Mouse (Mus musculus) spleen, adult 2 months (tissue): Measurements from ENCODE around the gene Snrpd3. TPM values are rescaled to one million over a fixed set of nuclear protein-coding genes. Genes with fewer than 3 reads are reported as not detected.
"Not testable (repeated sequence)": the region's sequence is repeated elsewhere in the genome, so short reads cannot be mapped to it uniquely, and the experiment has no call there.

Experiments
- DNase-seq, 2 experiments: peaks; one replicate each; pipeline versions ENCODE4 v3.0.0 to v3.0.0-alpha.2; 2012 to 2021; ENCODE audit warnings: low spot score in 2 of 2, low read depth in 1 of 2
- H3K27ac ChIP-seq: fragments of 200-500 bp; 2 replicates; pipeline ENCODE4 v1.5.1; 2012; ENCODE audit warnings: low read length, inconsistent platforms; ENCODE audit not compliant: insufficient read depth
- H3K27me3 ChIP-seq: fragments of 200-500 bp; 2 replicates; pipeline ENCODE4 v1.6.1; 2012; ENCODE audit warnings: mild to moderate bottlenecking, moderate library complexity, low read length, inconsistent platforms; ENCODE audit not compliant: control insufficient read depth, insufficient read depth
- H3K36me3 ChIP-seq: fragments of 200-500 bp; 2 replicates; pipeline ENCODE4 v1.6.1; 2012; ENCODE audit warnings: mild to moderate bottlenecking, low read length, inconsistent platforms; ENCODE audit not compliant: control insufficient read depth, insufficient read depth
- H3K4me1 ChIP-seq: fragments of 200-500 bp; 2 replicates; pipeline ENCODE4 v1.6.1; 2011; ENCODE audit warnings: inconsistent platforms; ENCODE audit not compliant: control insufficient read depth, insufficient read depth, insufficient read length
- H3K4me3 ChIP-seq: fragments of 200-500 bp; 2 replicates; pipeline ENCODE4 v1.5.1; 2011; ENCODE audit warnings: mild to moderate bottlenecking, inconsistent platforms; ENCODE audit not compliant: insufficient read depth, insufficient read length; ENCODE audit errors: extremely low read depth
- CTCF ChIP-seq: fragments of 200-500 bp; IDR thresholded peaks from 2 replicates; pipeline ENCODE4 v1.5.1; 2011; ENCODE audit warnings: mild to moderate bottlenecking, inconsistent platforms; ENCODE audit not compliant: insufficient read depth, insufficient read length, insufficient replicate concordance; ENCODE audit errors: extremely low read depth
- POLR2A ChIP-seq: fragments of 200-500 bp; IDR thresholded peaks from 2 replicates; pipeline ENCODE4 v1.6.1; 2011; ENCODE audit warnings: low read depth, low read length, inconsistent platforms
- WGBS: fragments of 180-500 bp; shearing (Covaris S2); methylation state at CpG from one replicate; pipeline ENCODE4 v1.1.7; 2018; 5-methylcytosine and 5-hydroxymethylcytosine counted together
- polyA plus RNA-seq: library from polyadenylated mRNA; depleted of rRNA; stranded (reverse); fragments of >200 nt; gene quantifications from 2 replicates; pipeline ENCODE4 v1.2.3, GENCODE M21; 2012

The Snrpd3 gene
- polyA plus RNA-seq, 1 experiment = 12.8 TPM

GRCm38 (mm10) chr10:75490731-75491130 lies 26.6 kb upstream of the Snrpd3 start:
- Histone ChIP-seq H3K36me3 (no peaks in the 10 kb centered on the region), H3K4me1 (peaks cover 10% of the 10 kb centered on the region; the same call in 1 of the 2 replicates), H3K27me3 (no peaks in the 10 kb centered on the region), H3K4me3 (no peak overlapping the region), H3K27ac (no peak overlapping the region)
- WGBS = 84% methylated on average over 2 of the region's 2 CpGs
- DNase-seq = no peak
- TF ChIP-seq POLR2A (no peak), CTCF (no peak)

- peak overlapping the region; percentile 50; the same call in 1 of the 2 replicates for H3K27ac ChIP-seq
- H3K36me3 ChIP-seq = no peaks in the 10 kb centered on the region
- no peaks in the 10 kb centered on the region for H3K27me3 ChIP-seq
- peaks cover 7% of the 10 kb centered on the region; the same call in 1 of the 2 replicates for H3K4me1 ChIP-seq
- whole genome bisulfite sequencing = 19% methylated on average over 3 of the region's 3 CpGs
- DNase-seq = no peak
- H3K4me3 ChIP-seq = no peak overlapping the region
- TF ChIP-seq CTCF (no peak), POLR2A (no peak)
Measured at GRCm38 (mm10) chr10:75491234-75491935, 26.0 kb upstream of the Snrpd3 start.

DNA sequence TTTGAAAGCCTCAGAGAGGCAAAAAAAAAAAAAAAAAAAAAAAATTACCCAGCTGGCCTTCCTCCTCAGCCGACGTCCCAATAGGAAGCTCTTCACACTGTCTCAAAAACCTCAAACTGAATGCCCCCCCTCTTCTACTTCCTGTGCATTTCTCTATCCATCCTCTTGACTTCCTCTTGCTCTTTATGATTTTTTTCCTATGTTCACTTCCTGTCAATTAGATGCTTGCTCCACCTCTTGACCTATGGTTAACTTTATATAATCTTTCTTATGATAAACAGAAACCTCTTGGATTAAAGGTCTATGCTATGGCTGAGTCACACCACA lies 25.5 kb upstream of the Snrpd3 start:
- Histone ChIP-seq H3K4me1 (peaks cover 7% of the 10 kb centered on the region; the same call in 1 of the 2 replicates), H3K27me3 (no peaks in the 10 kb centered on the region), H3K27ac (no peak overlapping the region), H3K4me3 (no peak overlapping the region), H3K36me3 (no peaks in the 10 kb centered on the region)
- 0% methylated on average over 2 of the region's 2 CpGs for WGBS
- TF ChIP-seq CTCF (no peak), POLR2A (no peak)
- peak in 1 of 2 experiments; percentile 41 for DNase-seq

- Histone ChIP-seq H3K36me3 (no peaks in the 10 kb centered on the region), H3K4me3 (no peak overlapping the region), H3K4me1 (peaks cover 7% of the 10 kb centered on the region; the same call in 1 of the 2 replicates), H3K27ac (no peak overlapping the region), H3K27me3 (no peaks in the 10 kb centered on the region)
- 47% methylated on average over 6 of the region's 6 CpGs for WGBS
- TF ChIP-seq CTCF (no peak), POLR2A (no peak)
- no peak for DNase-seq
Measured at GRCm38 (mm10) chr10:75495304-75495703, 22.0 kb upstream of the Snrpd3 start.

DNA sequence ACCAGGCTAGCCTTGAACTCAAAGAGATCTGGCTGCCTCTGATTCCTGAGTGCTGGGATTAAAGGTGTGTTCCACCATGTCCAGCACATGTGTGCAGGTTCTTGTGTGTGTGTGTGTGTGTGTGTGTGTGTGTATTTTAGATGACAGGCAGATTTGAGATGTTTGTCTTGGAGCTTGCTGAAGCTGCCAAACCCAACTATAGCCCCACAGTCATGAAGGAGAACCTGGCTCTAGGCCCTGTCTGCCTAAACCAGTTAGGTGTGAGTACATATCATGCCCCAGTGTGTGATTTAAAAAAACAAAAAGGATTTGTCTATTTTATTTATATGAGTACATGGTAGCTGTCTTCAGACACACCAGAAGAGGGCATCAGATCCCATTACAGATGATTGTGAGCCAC lies 21.4 kb upstream of the Snrpd3 start:
- no peak for DNase-seq
- TF ChIP-seq CTCF (no peak), POLR2A (no peak)
- Histone ChIP-seq H3K4me1 (peaks cover 5% of the 10 kb centered on the region; the same call in 1 of the 2 replicates), H3K27ac (no peak overlapping the region), H3K27me3 (no peaks in the 10 kb centered on the region), H3K36me3 (no peaks in the 10 kb centered on the region), H3K4me3 (no peak overlapping the region)

GRCm38 (mm10) chr10:75499214-75499613 lies 18.1 kb upstream of the Snrpd3 start:
- 70% methylated on average over 7 of the region's 7 CpGs for WGBS
- not testable (repeated sequence) for H3K36me3 ChIP-seq, H3K27ac ChIP-seq, DNase-seq, H3K4me3 ChIP-seq, H3K4me1 ChIP-seq, H3K27me3 ChIP-seq

- TF ChIP-seq CTCF (no peak), POLR2A (no peak)
- H3K4me1 ChIP-seq = no peaks in the 10 kb centered on the region
- 72% methylated on average over 3 of the region's 3 CpGs for WGBS
- no peaks in the 10 kb centered on the region for H3K27me3 ChIP-seq
- peaks cover 1% of the 10 kb centered on the region for H3K36me3 ChIP-seq
- H3K27ac ChIP-seq = no peak overlapping the region
- DNase-seq = no peak
- H3K4me3 ChIP-seq = no peak overlapping the region
Measured at GRCm38 (mm10) chr10:75499791-75500190, 17.6 kb upstream of the Snrpd3 start.
